Mouse (Mus musculus) regulatory T cell (primary cell): ENCODE measurements around the gene Leng9.

Source experiments
- in situ Hi-C: fragments of 300-600 bp; cut with MboI, MseI; formaldehyde crosslinking; loops from one replicate; pipeline ENCODE4 v1.15.1; 2025; ENCODE audit warnings: high pct_unique_total_duplicates

The Leng9 gene

GRCm38 (mm10) chr7:4150059-4150541 lies at the start of gene Leng9:
TSS of gene Leng9 (minus strand) at chr7:4150374.
- in situ Hi-C loops, result no loop called here

GRCm38 (mm10) chr7:4178438-4178837 lies 28.3 kb upstream of the Leng9 start:
- in situ Hi-C loops, result no loop called here

- in situ Hi-C loops, result no loop called here
Observed at GRCm38 (mm10) chr7:4170193-4170938, 20.2 kb upstream of the Leng9 start.

GRCm38 (mm10) chr7:4167098-4167497 lies 16.9 kb upstream of the Leng9 start:
- in situ Hi-C loops, result loop anchor here (10.0 kb wide), 1 partner anchor 58 kb away; no protein-coding TSS in a partner anchor

- in situ Hi-C loops, result loop anchor here (10.0 kb wide), 1 partner anchor 60 kb away; no protein-coding TSS in a partner anchor
Observed at GRCm38 (mm10) chr7:4165286-4165685, 15.1 kb upstream of the Leng9 start.

- in situ Hi-C loops, result loop anchor here (10.0 kb wide), 1 partner anchor 61 kb away; no protein-coding TSS in a partner anchor
Observed at GRCm38 (mm10) chr7:4164090-4164910, 14.1 kb upstream of the Leng9 start, which contains the start of gene Cdc42ep5. TSS of gene Cdc42ep5 (minus strand) at chr7:4164860.

GRCm38 (mm10) chr7:4163571-4164072 lies 13.4 kb upstream of the Leng9 start:
- in situ Hi-C loops, result loop anchor here (10.0 kb wide), 1 partner anchor 61 kb away; no protein-coding TSS in a partner anchor

GRCm38 (mm10) chr7:4161596-4161995 lies 11.4 kb upstream of the Leng9 start:
- in situ Hi-C loops, result loop anchor here (10.0 kb wide), 1 partner anchor 63 kb away; no protein-coding TSS in a partner anchor

GRCm38 (mm10) chr7:4154976-4155375 lies 4.8 kb upstream of the Leng9 start:
- in situ Hi-C loops, result no loop called here

GRCm38 (mm10) chr7:4154356-4154755 lies 4.2 kb upstream of the Leng9 start:
- in situ Hi-C loops, result no loop called here

- in situ Hi-C loops, result no loop called here
Observed at GRCm38 (mm10) chr7:4151241-4151640, 1.1 kb upstream of the Leng9 start.

GRCm38 (mm10) chr7:4150811-4151221 lies 642 bp upstream of the Leng9 start:
- in situ Hi-C loops, result no loop called here

GRCm38 (mm10) chr7:4149209-4150054 lies 742 bp downstream of the Leng9 start:
- in situ Hi-C loops, result loop anchor here (10.0 to 25.0 kb wide), 4 partner anchors 375 to 913 kb away; partner anchors contain the start of genes Ndufa3, Oscar, Rps9 and Tnni3

- in situ Hi-C loops, result loop anchor here (10.0 to 25.0 kb wide), 4 partner anchors 376 to 914 kb away; partner anchors contain the start of genes Ndufa3, Oscar, Rps9 and Tnni3
Observed at GRCm38 (mm10) chr7:4148341-4149208, 1.6 kb downstream of the Leng9 start.

GRCm38 (mm10) chr7:4147836-4148235 lies 2.3 kb downstream of the Leng9 start:
- in situ Hi-C loops, result loop anchor here (10.0 to 25.0 kb wide), 4 partner anchors 377 to 914 kb away; partner anchors contain the start of genes Ndufa3, Oscar, Rps9 and Tnni3

- in situ Hi-C loops, result loop anchor here (10.0 to 25.0 kb wide), 4 partner anchors 377 to 915 kb away; partner anchors contain the start of genes Ndufa3, Oscar, Rps9 and Tnni3
Observed at GRCm38 (mm10) chr7:4147371-4147770, 2.8 kb downstream of the Leng9 start.

GRCm38 (mm10) chr7:4146241-4147180 lies 3.7 kb downstream of the Leng9 start:
- in situ Hi-C loops, result loop anchor here (10.0 to 25.0 kb wide), 4 partner anchors 378 to 916 kb away; partner anchors contain the start of genes Ndufa3, Oscar, Rps9 and Tnni3

- in situ Hi-C loops, result loop anchor here (10.0 to 25.0 kb wide), 4 partner anchors 379 to 917 kb away; partner anchors contain the start of genes Ndufa3, Oscar, Rps9 and Tnni3
Observed at GRCm38 (mm10) chr7:4145552-4146190, 4.5 kb downstream of the Leng9 start.
